ENCODE assay signal across 8 mouse cellular contexts in the genomic region with DNA sequence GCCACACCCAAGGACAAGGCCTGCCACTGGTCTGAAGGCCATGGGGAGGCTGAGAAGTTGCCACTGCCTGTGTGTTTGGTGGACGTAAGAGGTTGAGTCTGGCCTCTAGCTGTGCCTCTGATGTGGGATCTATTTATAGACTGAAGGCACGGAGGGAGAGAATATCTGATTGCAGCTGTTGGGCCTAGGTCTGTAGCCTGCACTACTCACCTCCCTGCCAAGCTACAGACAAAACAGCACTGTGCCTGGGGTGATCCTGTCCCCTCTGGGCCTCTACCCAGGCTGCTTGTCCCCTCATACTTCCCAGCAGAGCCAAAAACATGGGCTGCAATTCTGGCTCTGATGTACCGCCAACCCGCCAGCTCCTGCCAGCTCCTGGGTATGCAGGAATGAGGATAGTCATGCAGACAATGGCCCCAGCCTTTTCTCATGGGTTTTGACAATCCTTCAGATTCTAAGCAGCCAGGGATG. TPM values are rescaled to one million over a fixed set of nuclear protein-coding genes. Genes with fewer than 3 reads are reported as not detected.
A peak's percentile ranks its signal among the peaks of the same experiment; 100 is the strongest.
DNase-seq lines count a peak whose midpoint lies in the region; ATAC-seq lines count a peak whose summit lies in the region.

No protein-coding gene starts in this region.

- 0 out of 2 replicates have a peak, but pooled peaks cover 7% of the 10 kb centered on the region for H3K4me1 ChIP-seq in limb, embryonic 13.5 days
- H3K4me1 ChIP-seq in limb, embryonic 10.5 days: no peaks in the 10 kb centered on the region
- H3K4me1 ChIP-seq in forebrain, embryonic 14.5 days (ENCODE audit: control insufficient read depth, insufficient read depth, low read length): peaks cover 2% of the 10 kb centered on the region; the same call in 1 of the 2 replicates
- H3K4me1 ChIP-seq in heart, embryonic 15.5 days (replicated peaks): peaks cover 24% of the 10 kb centered on the region

- H3K36me3 ChIP-seq in limb, embryonic 13.5 days: no peaks in the 10 kb centered on the region
- H3K36me3 ChIP-seq in limb, embryonic 10.5 days: no peaks in the 10 kb centered on the region
- no peaks in the 10 kb centered on the region for H3K36me3 ChIP-seq in forebrain, embryonic 14.5 days (ENCODE audit: control insufficient read depth, insufficient read depth, low read length)
- peaks cover 4% of the 10 kb centered on the region; the same call in 1 of the 2 replicates for H3K36me3 ChIP-seq in heart, embryonic 15.5 days

- DNase-seq in limb, embryonic 10.5 days (ENCODE audit: low spot score): no peak
- peak; percentile 64 for DNase-seq in forebrain, embryonic 14.5 days (ENCODE audit: low spot score)
- DNase-seq in left cerebral cortex, postnatal 36 days (ENCODE audit: low spot score in 2 of 2): peak; percentile 42 to 49
- peak; percentile 23 to 45 for DNase-seq in right cerebral cortex, adult 2 months (ENCODE audit: low spot score in 2 of 2)
- no peak for DNase-seq in urinary bladder, postnatal 25 days (ENCODE audit: low spot score)
- DNase-seq in ovary, postnatal 14 days (ENCODE audit: low spot score): no peak

- no peak overlapping the region for H3K4me3 ChIP-seq in limb, embryonic 13.5 days
- no peak overlapping the region for H3K4me3 ChIP-seq in limb, embryonic 10.5 days
- H3K4me3 ChIP-seq in forebrain, embryonic 14.5 days (ENCODE audit: low read depth, low read length): no peak overlapping the region
- H3K4me3 ChIP-seq in heart, embryonic 15.5 days: no peak overlapping the region

- ATAC-seq in limb, embryonic 13.5 days (ENCODE audit: low FRiP score, low read depth): peak; percentile 42
- peak; percentile 75; the same call in 1 of the 2 replicates for ATAC-seq in forebrain, embryonic 14.5 days
- peak; percentile 81 for ATAC-seq in heart, embryonic 15.5 days (replicated peaks; ENCODE audit: insufficient number of reproducible peaks, insufficient read depth, low FRiP score, low read depth)

- 48% methylated on average over 4 of the region's 4 CpGs for WGBS in limb, embryonic 13.5 days
- WGBS in limb, embryonic 10.5 days: 68% methylated on average over 4 of the region's 4 CpGs
- WGBS in forebrain, embryonic 14.5 days: 59% methylated on average over 4 of the region's 4 CpGs
- 20% methylated on average over 4 of the region's 4 CpGs for WGBS in heart, embryonic 15.5 days

- H3K27ac ChIP-seq in limb, embryonic 13.5 days: no peak overlapping the region; the same call in 1 of the 2 replicates
- H3K27ac ChIP-seq in limb, embryonic 10.5 days: no peak overlapping the region
- H3K27ac ChIP-seq in forebrain, embryonic 14.5 days (ENCODE audit: low read depth, low read length): no peak overlapping the region
- peak overlapping the region; percentile 80 for H3K27ac ChIP-seq in heart, embryonic 15.5 days

- no peaks in the 10 kb centered on the region for H3K9me3 ChIP-seq in limb, embryonic 13.5 days
- H3K9me3 ChIP-seq in limb, embryonic 10.5 days (replicated peaks): no peaks in the 10 kb centered on the region
- H3K9me3 ChIP-seq in forebrain, embryonic 14.5 days (replicated peaks; ENCODE audit: control insufficient read depth, low read length): no peaks in the 10 kb centered on the region
- H3K9me3 ChIP-seq in heart, embryonic 15.5 days (replicated peaks): no peaks in the 10 kb centered on the region

- H3K27me3 ChIP-seq in limb, embryonic 13.5 days: no peaks in the 10 kb centered on the region
- no peaks in the 10 kb centered on the region for H3K27me3 ChIP-seq in limb, embryonic 10.5 days (ENCODE audit: low read depth, poor library complexity, severe bottlenecking)
- H3K27me3 ChIP-seq in forebrain, embryonic 14.5 days (replicated peaks; ENCODE audit: control insufficient read depth, insufficient read depth, low read length): no peaks in the 10 kb centered on the region
- no peaks in the 10 kb centered on the region for H3K27me3 ChIP-seq in heart, embryonic 15.5 days

- intact Hi-C loops in left cerebral cortex, postnatal 36 days (cut with DNase I): no loop called here

- no peak overlapping the region for H3K4me2 ChIP-seq in limb, embryonic 13.5 days (replicated peaks)
- H3K4me2 ChIP-seq in forebrain, embryonic 14.5 days (ENCODE audit: low read length): no peak overlapping the region
- no peak overlapping the region for H3K4me2 ChIP-seq in heart, embryonic 15.5 days

- no peak overlapping the region for H3K9ac ChIP-seq in limb, embryonic 13.5 days
- H3K9ac ChIP-seq in forebrain, embryonic 14.5 days (ENCODE audit: low read length): no peak overlapping the region
- no peak overlapping the region for H3K9ac ChIP-seq in heart, embryonic 15.5 days

RNA-seq across cellular contexts. Expression of a gene that starts 26.8 kb away (rescaled TPM):
- polyA plus RNA-seq in limb, embryonic 13.5 days (2015; fragmentation: Nextera tagmentation; extraction: Ambion mirVana): 5.1 and 5.6 TPM in 2 replicates
- polyA plus RNA-seq in limb, embryonic 10.5 days (2016; fragmentation: Nextera tagmentation; extraction: Ambion mirVana): 4.5 TPM in 2 replicates
- polyA plus RNA-seq in forebrain, embryonic 14.5 days (2014; fragmentation: Nextera tagmentation; extraction: Ambion mirVana): 2.1 and 3.1 TPM in 2 replicates
- 15.9 and 19.1 TPM in 2 replicates for polyA plus RNA-seq in heart, embryonic 15.5 days (2015; fragmentation: Nextera tagmentation; extraction: Ambion mirVana)
- total RNA-seq in left cerebral cortex, postnatal 36 days (2021): 1 to 10 TPM; 4.6 to 6.6 TPM

Comparison
In these comparisons a context has a peak if more than half of its experiments do, and no peak if none do; other contexts are left out.
1. DNase-seq: peak in forebrain, embryonic 14.5 days (single experiment), left cerebral cortex, postnatal 36 days (2 of 2) and right cerebral cortex, adult 2 months (2 of 2); none in limb, embryonic 10.5 days (single experiment), urinary bladder, postnatal 25 days (single experiment) and ovary, postnatal 14 days (single experiment).
2. Peak in every context shown above with its lines, with median percentiles within 50 percentile points of each other: ATAC-seq.